Mouse (Mus musculus) spleen, adult 2 months (tissue): ENCODE results near the gene Gm49486.

Source experiments
- CTCF ChIP-seq: fragments of 200-500 bp; IDR thresholded peaks from 2 replicates; pipeline ENCODE4 v1.5.1; 2011; ENCODE audit warnings: mild to moderate bottlenecking, inconsistent platforms; ENCODE audit not compliant: insufficient read depth, insufficient read length, insufficient replicate concordance; ENCODE audit errors: extremely low read depth
- POLR2A ChIP-seq: fragments of 200-500 bp; IDR thresholded peaks from 2 replicates; pipeline ENCODE4 v1.6.1; 2011; ENCODE audit warnings: low read depth, low read length, inconsistent platforms

- no peak for TF ChIP-seq POLR2A
- no peak for TF ChIP-seq CTCF
Measured at GRCm38 (mm10) chr15:79262786-79263309, 33.7 kb downstream of the Gm49486 start.
